Mouse (Mus musculus) lung, adult 2 months (tissue): Measurements from ENCODE around the gene Pard6b.

Experiments used
- CTCF ChIP-seq: fragments of 200-500 bp; IDR thresholded peaks from 2 replicates; pipeline ENCODE4 v1.5.1; 2011; ENCODE audit warnings: mild to moderate bottlenecking, low read length, control low read depth; ENCODE audit not compliant: insufficient read depth
- POLR2A ChIP-seq: fragments of 200-500 bp; IDR thresholded peaks from 2 replicates; pipeline ENCODE4 v1.6.1; 2011; ENCODE audit warnings: low read depth, mild to moderate bottlenecking, control low read depth, low read length, borderline replicate concordance; ENCODE audit errors: extremely low read depth

DNA sequence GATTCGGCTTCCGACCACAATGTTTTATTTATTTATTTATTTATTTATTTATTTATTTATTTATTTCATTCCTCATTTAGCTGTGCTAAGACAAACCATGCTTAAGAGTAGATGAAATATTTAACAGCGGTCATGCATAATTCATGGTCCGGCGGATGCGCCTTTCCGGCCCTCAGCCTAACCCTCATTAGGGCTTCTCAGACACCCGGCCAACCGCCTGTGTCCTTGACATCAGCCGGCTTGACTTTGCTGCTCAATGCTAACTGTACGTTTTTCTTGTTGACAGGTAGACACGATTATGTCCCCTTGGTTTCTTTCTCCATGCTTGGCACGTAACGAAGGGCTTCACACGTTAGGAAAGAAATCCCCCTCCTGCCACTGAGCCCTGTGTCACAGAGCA, 26.6 kb downstream of the Pard6b start:
- TF ChIP-seq CTCF = no peak
- TF ChIP-seq POLR2A = no peak
